8 mouse cellular contexts compared by ENCODE assay signal in genomic region chr6:28828593-28828992, GRCm38 (mm10). TPM values are rescaled to one million over a fixed set of nuclear protein-coding genes. Genes with fewer than 3 reads are reported as not detected.
DNase-seq lines count a peak whose midpoint lies in the region; ATAC-seq and TF ChIP-seq lines count a peak whose summit lies in the region.
"Had no signal": no experiment of that assay in that cellular context is flagged by ENCODE, and none has a peak within 500 bp of the region (broad histone marks: within the 10 kb centered on the region; RNA-seq: fewer than 3 reads in every experiment).

No protein-coding gene starts in this region.

- no peak overlapping the region for H3K27ac ChIP-seq in hindbrain, postnatal 0 days
- H3K27ac ChIP-seq: heart, embryonic 15.5 days had no signal

- no peaks in the 10 kb centered on the region for H3K27me3 ChIP-seq in hindbrain, postnatal 0 days (ENCODE audit: insufficient read depth, low read length)

- peak overlapping the region; percentile 21 for H3K9ac ChIP-seq in hindbrain, postnatal 0 days (replicated peaks; ENCODE audit: low read length)
- H3K9ac ChIP-seq: heart, embryonic 15.5 days had no signal

- peak; percentile 65 for DNase-seq in adrenal gland, postnatal 10 days
- DNase-seq in cerebellum, postnatal 36 days = peak; percentile 66 to 67
- DNase-seq in hindbrain, postnatal 0 days (ENCODE audit: low spot score) = peak; percentile 44
- peak; percentile 45 for DNase-seq in neural tube, embryonic 10.5 days (ENCODE audit: extremely low spot score, low spot score)
- DNase-seq in yolk sac, embryonic 10.5 days (ENCODE audit: low spot score) = no peak
- no peak for DNase-seq in ovary, adult 18-20 months (ENCODE audit: low spot score)
- DNase-seq in heart, adult 9 months (ENCODE audit: low spot score in 2 of 2) = no peak

- peak; percentile 37; the same call in 1 of the 2 replicates for TF ChIP-seq CTCF in hindbrain, postnatal 0 days (IDR thresholded peaks at IDR 0.05; ENCODE audit: low read depth)

- H3K36me3 ChIP-seq in hindbrain, postnatal 0 days (ENCODE audit: insufficient read depth, low read length) = no peaks in the 10 kb centered on the region
- H3K36me3 ChIP-seq: heart, embryonic 15.5 days had no signal

- peaks cover 35% of the 10 kb centered on the region for H3K4me1 ChIP-seq in hindbrain, postnatal 0 days (ENCODE audit: insufficient read depth, low read length)

- ATAC-seq in hindbrain, postnatal 0 days = no peak

- H3K4me2 ChIP-seq in hindbrain, postnatal 0 days (ENCODE audit: low read depth, low read length) = peak overlapping the region; percentile 97
- H3K4me2 ChIP-seq: heart, embryonic 15.5 days had no signal

- no peaks in the 10 kb centered on the region for H3K9me3 ChIP-seq in hindbrain, postnatal 0 days (ENCODE audit: low read length)
- H3K9me3 ChIP-seq: heart, embryonic 15.5 days had no signal

- H3K4me3 ChIP-seq in hindbrain, postnatal 0 days (ENCODE audit: low read length) = peak overlapping the region; percentile 87
- H3K4me3 ChIP-seq: heart, embryonic 15.5 days had no signal

- WGBS in hindbrain, postnatal 0 days = 9% methylated on average over 6 of the region's 6 CpGs

RNA-seq across cellular contexts. Expression of gene Lrrc4, which starts 3.0 kb away (rescaled TPM):
- total RNA-seq in adrenal gland, postnatal 10 days (2021) = 1 to 10 TPM; 5.2 to 5.9 TPM
- 54.8 and 59.8 TPM in 2 replicates for total RNA-seq in hindbrain, postnatal 0 days (2014; rRNA removed)
- 6.0 and 6.1 TPM in 2 replicates for polyA plus RNA-seq in hindbrain, postnatal 0 days (2015; fragmentation: Nextera tagmentation; extraction: Ambion mirVana)

Comparison
In these comparisons a context has a peak if more than half of its experiments do, and no peak if none do; other contexts are left out.
1. DNase-seq: peak in adrenal gland, postnatal 10 days (single experiment), cerebellum, postnatal 36 days (2 of 2), hindbrain, postnatal 0 days (single experiment) and neural tube, embryonic 10.5 days (single experiment); none in yolk sac, embryonic 10.5 days (single experiment), ovary, adult 18-20 months (single experiment) and heart, adult 9 months (0 of 2).